Mouse (Mus musculus): ENCODE measurements at regions not wholly inside any gene's neighbourhood (a gene's known extent, or its start where the extent isn't known, plus 50 kb on each side); places are given as distances from the start of the nearest gene placed in this dataset.

GRCm38 (mm10) chr4:40357088-40357853 lies 78.0 kb upstream of the Ndufb6 start:
- no peak overlapping the region for H3K9ac ChIP-seq
- no peaks in the 10 kb centered on the region for H3K36me3 ChIP-seq (replicated peaks; ENCODE audit: control insufficient read depth, insufficient read depth)
- no peaks in the 10 kb centered on the region; the same call in 1 of the 2 replicates for H3K4me1 ChIP-seq (replicated peaks; ENCODE audit: control insufficient read depth, insufficient read depth, low read length)
- no peaks in the 10 kb centered on the region for H3K9me3 ChIP-seq (ENCODE audit: control insufficient read depth, low read length)
- H3K27me3 ChIP-seq (ENCODE audit: control insufficient read depth, insufficient read depth, low read length), result no peaks in the 10 kb centered on the region
- H3K27ac ChIP-seq, result no peak overlapping the region
- DNase-seq (ENCODE audit: low spot score) (no peak), ATAC-seq (ENCODE audit: low FRiP score) (no peak)
- WGBS, result 58% methylated on average over 7 of the region's 7 CpGs
- H3K4me2 ChIP-seq (replicated peaks), result no peak overlapping the region
- H3K4me3 ChIP-seq (replicated peaks; ENCODE audit: low read length), result no peak overlapping the region

GRCm38 (mm10) chr4:40355791-40356450 lies 76.7 kb upstream of the Ndufb6 start:
- no peak for DNase-seq (ENCODE audit: low spot score)

GRCm38 (mm10) chr4:40354456-40354855 lies 75.2 kb upstream of the Ndufb6 start:
- WGBS, result 72% methylated on average over 3 of the region's 3 CpGs
- H3K27me3 ChIP-seq (ENCODE audit: control insufficient read depth, insufficient read depth, low read length), result no peaks in the 10 kb centered on the region
- no peaks in the 10 kb centered on the region for H3K36me3 ChIP-seq (replicated peaks; ENCODE audit: control insufficient read depth, insufficient read depth)
- H3K9me3 ChIP-seq (ENCODE audit: control insufficient read depth, low read length), result no peaks in the 10 kb centered on the region
- no peaks in the 10 kb centered on the region for H3K4me1 ChIP-seq (replicated peaks; ENCODE audit: control insufficient read depth, insufficient read depth, low read length)
- H3K9ac ChIP-seq, result no peak overlapping the region
- H3K4me3 ChIP-seq (replicated peaks; ENCODE audit: low read length), result no peak overlapping the region
- H3K27ac ChIP-seq, result no peak overlapping the region
- DNase-seq (ENCODE audit: low spot score), result no peak
- H3K4me2 ChIP-seq (replicated peaks), result no peak overlapping the region
- ATAC-seq (ENCODE audit: low FRiP score), result no peak

More at GRCm38 (mm10) chr4:40355791-40356450, 76.7 kb upstream of the Ndufb6 start:
- Histone ChIP-seq H3K4me1 (replicated peaks; ENCODE audit: control insufficient read depth, insufficient read depth, low read length) (no peaks in the 10 kb centered on the region; the same call in 1 of the 2 replicates), H3K9me3 (ENCODE audit: control insufficient read depth, low read length) (no peaks in the 10 kb centered on the region), H3K4me2 (replicated peaks) (no peak overlapping the region), H3K27me3 (ENCODE audit: control insufficient read depth, insufficient read depth, low read length) (no peaks in the 10 kb centered on the region), H3K27ac (no peak overlapping the region), H3K4me3 (replicated peaks; ENCODE audit: low read length) (no peak overlapping the region), H3K9ac (no peak overlapping the region), H3K36me3 (replicated peaks; ENCODE audit: control insufficient read depth, insufficient read depth) (no peaks in the 10 kb centered on the region)
- ATAC-seq (ENCODE audit: low FRiP score), result no peak
- 86% methylated on average over 3 of the region's 3 CpGs for WGBS

- 77% methylated on average over 7 of the region's 7 CpGs for WGBS
- no peak for ATAC-seq (ENCODE audit: low FRiP score)
- Histone ChIP-seq H3K9me3 (ENCODE audit: control insufficient read depth, low read length) (no peaks in the 10 kb centered on the region), H3K4me3 (replicated peaks; ENCODE audit: low read length) (no peak overlapping the region), H3K27ac (no peak overlapping the region), H3K27me3 (ENCODE audit: control insufficient read depth, insufficient read depth, low read length) (no peaks in the 10 kb centered on the region), H3K4me2 (replicated peaks) (no peak overlapping the region), H3K4me1 (replicated peaks; ENCODE audit: control insufficient read depth, insufficient read depth, low read length) (no peaks in the 10 kb centered on the region), H3K36me3 (replicated peaks; ENCODE audit: control insufficient read depth, insufficient read depth) (no peaks in the 10 kb centered on the region), H3K9ac (no peak overlapping the region)
- DNase-seq (ENCODE audit: low spot score), result no peak
Measured at GRCm38 (mm10) chr4:40351648-40352047, 72.4 kb upstream of the Ndufb6 start.

DNA sequence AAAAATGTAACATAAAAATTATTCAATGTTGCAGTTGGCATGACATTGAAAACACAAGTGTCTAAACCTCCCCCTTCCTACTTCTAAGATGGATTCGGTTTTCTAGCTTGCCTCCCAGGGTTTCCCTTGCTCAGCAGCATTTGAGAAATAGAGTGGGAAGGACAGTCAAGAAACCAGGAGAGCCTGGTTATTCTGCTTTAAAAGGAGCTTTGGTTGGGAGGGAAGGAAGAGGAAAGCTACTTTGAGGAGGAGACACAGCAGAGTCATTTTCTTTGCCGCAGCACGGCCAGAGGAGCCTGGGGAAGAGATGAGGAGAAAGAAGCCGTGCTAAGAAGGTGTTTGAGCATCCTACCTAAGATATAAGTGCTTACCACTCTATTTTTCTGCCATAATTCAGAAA lies 71.9 kb upstream of the Ndufb6 start:
- DNase-seq (ENCODE audit: low spot score) (no peak), ATAC-seq (ENCODE audit: low FRiP score) (no peak)
- Histone ChIP-seq H3K9ac (no peak overlapping the region), H3K4me3 (replicated peaks; ENCODE audit: low read length) (no peak overlapping the region), H3K36me3 (replicated peaks; ENCODE audit: control insufficient read depth, insufficient read depth) (no peaks in the 10 kb centered on the region), H3K9me3 (ENCODE audit: control insufficient read depth, low read length) (no peaks in the 10 kb centered on the region), H3K4me1 (replicated peaks; ENCODE audit: control insufficient read depth, insufficient read depth, low read length) (no peaks in the 10 kb centered on the region), H3K27me3 (ENCODE audit: control insufficient read depth, insufficient read depth, low read length) (no peaks in the 10 kb centered on the region), H3K27ac (no peak overlapping the region), H3K4me2 (replicated peaks) (no peak overlapping the region)
- WGBS, result 86% methylated on average over 4 of the region's 4 CpGs

DNA sequence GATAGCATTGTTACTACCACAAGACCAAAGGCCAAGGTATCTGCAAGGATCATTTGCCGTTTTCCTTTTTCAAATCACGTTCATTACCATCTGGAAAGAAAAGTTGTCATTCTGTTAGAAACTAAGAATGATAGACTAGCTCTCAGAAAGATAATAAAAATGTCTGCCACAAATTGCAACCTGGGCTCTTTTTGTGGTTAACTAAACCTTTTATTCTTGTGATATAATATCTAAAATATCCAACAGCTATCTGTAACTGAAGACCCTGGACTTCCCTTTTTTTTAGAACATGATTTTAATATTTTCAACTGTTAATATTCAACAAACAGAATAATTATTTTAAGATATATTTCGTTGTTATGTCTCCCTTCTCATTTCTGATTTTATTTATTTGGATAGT lies 66.6 kb upstream of the Ndufb6 start:
- DNase-seq (ENCODE audit: low spot score) (no peak), ATAC-seq (ENCODE audit: low FRiP score) (no peak)
- Histone ChIP-seq H3K9me3 (ENCODE audit: control insufficient read depth, low read length) (no peaks in the 10 kb centered on the region), H3K4me1 (replicated peaks; ENCODE audit: control insufficient read depth, insufficient read depth, low read length) (no peaks in the 10 kb centered on the region), H3K4me2 (replicated peaks) (no peak overlapping the region), H3K27me3 (ENCODE audit: control insufficient read depth, insufficient read depth, low read length) (no peaks in the 10 kb centered on the region), H3K36me3 (replicated peaks; ENCODE audit: control insufficient read depth, insufficient read depth) (no peaks in the 10 kb centered on the region), H3K9ac (no peak overlapping the region), H3K4me3 (replicated peaks; ENCODE audit: low read length) (no peak overlapping the region), H3K27ac (no peak overlapping the region)
- WGBS, result 78% methylated on average over 3 of the region's 3 CpGs

GRCm38 (mm10) chr4:40342181-40342580 lies 63.0 kb upstream of the Ndufb6 start:
- ATAC-seq (ENCODE audit: low FRiP score) (no peak), DNase-seq (ENCODE audit: low spot score) (no peak)
- Histone ChIP-seq H3K27ac (no peak overlapping the region), H3K36me3 (replicated peaks; ENCODE audit: control insufficient read depth, insufficient read depth) (no peaks in the 10 kb centered on the region), H3K27me3 (ENCODE audit: control insufficient read depth, insufficient read depth, low read length) (no peaks in the 10 kb centered on the region), H3K9ac (no peak overlapping the region), H3K4me1 (replicated peaks; ENCODE audit: control insufficient read depth, insufficient read depth, low read length) (no peaks in the 10 kb centered on the region), H3K4me3 (replicated peaks; ENCODE audit: low read length) (no peak overlapping the region), H3K9me3 (ENCODE audit: control insufficient read depth, low read length) (no peaks in the 10 kb centered on the region), H3K4me2 (replicated peaks) (no peak overlapping the region)
- WGBS, result 86% methylated on average over 3 of the region's 3 CpGs

DNA sequence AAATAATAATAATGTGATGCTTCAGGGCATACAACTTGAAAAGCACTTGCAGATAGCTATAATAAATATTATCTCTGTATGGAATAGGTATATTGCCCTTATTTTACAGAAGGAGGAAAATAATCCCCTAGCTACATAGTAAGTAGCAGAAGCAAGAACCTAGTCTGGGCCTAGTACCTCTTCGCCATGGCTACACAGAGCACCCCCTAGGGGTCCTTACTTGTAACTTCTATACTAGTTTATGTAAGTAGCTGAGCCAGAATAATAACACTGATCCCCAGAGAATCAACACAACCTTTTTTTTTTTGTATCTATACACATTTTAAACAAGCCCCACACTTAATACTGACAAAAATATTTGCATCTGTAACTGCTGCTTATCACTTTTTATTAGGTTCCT lies 55.6 kb upstream of the Ndufb6 start:
- Histone ChIP-seq H3K27ac (no peak overlapping the region), H3K9me3 (ENCODE audit: control insufficient read depth, low read length) (no peaks in the 10 kb centered on the region), H3K36me3 (replicated peaks; ENCODE audit: control insufficient read depth, insufficient read depth) (no peaks in the 10 kb centered on the region), H3K27me3 (ENCODE audit: control insufficient read depth, insufficient read depth, low read length) (no peaks in the 10 kb centered on the region), H3K4me3 (replicated peaks; ENCODE audit: low read length) (no peak overlapping the region), H3K9ac (no peak overlapping the region), H3K4me2 (replicated peaks) (no peak overlapping the region), H3K4me1 (replicated peaks; ENCODE audit: control insufficient read depth, insufficient read depth, low read length) (no peaks in the 10 kb centered on the region)
- DNase-seq (ENCODE audit: low spot score) (no peak), ATAC-seq (ENCODE audit: low FRiP score) (no peak)
- WGBS, result 43% methylated on average over 1 of the region's 1 CpGs

- ATAC-seq (ENCODE audit: low FRiP score), result no peak
- 75% methylated on average over 5 of the region's 5 CpGs for WGBS
- no peak overlapping the region for H3K27ac ChIP-seq
Measured at GRCm38 (mm10) chr4:40329737-40330136, 50.5 kb upstream of the Ndufb6 start.

More at GRCm38 (mm10) chr4:40329737-40330136, 50.5 kb upstream of the Ndufb6 start:
- H3K36me3 ChIP-seq (replicated peaks; ENCODE audit: control insufficient read depth, insufficient read depth), result no peaks in the 10 kb centered on the region
- no peak for DNase-seq (ENCODE audit: low spot score)
- no peak overlapping the region for H3K4me2 ChIP-seq (replicated peaks)
- H3K9me3 ChIP-seq (ENCODE audit: control insufficient read depth, low read length), result no peaks in the 10 kb centered on the region
- H3K9ac ChIP-seq, result no peak overlapping the region
- H3K4me3 ChIP-seq (replicated peaks; ENCODE audit: low read length), result no peak overlapping the region
- H3K27me3 ChIP-seq (ENCODE audit: control insufficient read depth, insufficient read depth, low read length), result no peaks in the 10 kb centered on the region
- H3K4me1 ChIP-seq (replicated peaks; ENCODE audit: control insufficient read depth, insufficient read depth, low read length), result no peaks in the 10 kb centered on the region
